Mouse (Mus musculus) CD8-positive naive resting alpha-beta T cell, adult 2 months (primary cell): ENCODE data around the gene Ybx2.
"Not testable (repeated sequence)": the region's sequence is repeated elsewhere in the genome, so short reads cannot be mapped to it uniquely, and the experiment has no call there.

Source experiments
- DNase-seq, 2 experiments: peaks; one replicate each; pipeline ENCODE4 v3.0.0; 2022; ENCODE audit warnings: low read depth in 2 of 2, low spot score in 2 of 2

Ybx2 gene

DNA sequence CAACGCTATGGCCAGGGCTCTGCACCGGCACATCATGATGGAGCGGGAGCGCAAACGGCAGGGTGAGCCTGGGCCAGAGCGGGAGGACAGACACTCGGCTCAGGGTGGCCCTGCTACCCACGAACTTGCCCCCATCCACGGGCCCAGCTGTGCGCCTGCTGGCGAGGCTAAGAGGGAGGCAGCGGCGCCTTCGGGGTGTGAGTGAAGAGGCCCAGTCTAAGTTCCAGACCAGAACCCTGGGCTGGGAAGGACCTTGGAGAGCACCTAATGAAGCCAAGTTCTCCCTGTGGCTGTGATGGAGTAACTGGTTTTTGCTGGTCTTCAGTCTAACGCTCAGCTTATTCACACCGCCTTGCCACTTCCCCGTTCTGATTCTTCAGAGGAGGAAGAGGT, 21.2 kb upstream of the Ybx2 start:
- no peak for DNase-seq

DNA sequence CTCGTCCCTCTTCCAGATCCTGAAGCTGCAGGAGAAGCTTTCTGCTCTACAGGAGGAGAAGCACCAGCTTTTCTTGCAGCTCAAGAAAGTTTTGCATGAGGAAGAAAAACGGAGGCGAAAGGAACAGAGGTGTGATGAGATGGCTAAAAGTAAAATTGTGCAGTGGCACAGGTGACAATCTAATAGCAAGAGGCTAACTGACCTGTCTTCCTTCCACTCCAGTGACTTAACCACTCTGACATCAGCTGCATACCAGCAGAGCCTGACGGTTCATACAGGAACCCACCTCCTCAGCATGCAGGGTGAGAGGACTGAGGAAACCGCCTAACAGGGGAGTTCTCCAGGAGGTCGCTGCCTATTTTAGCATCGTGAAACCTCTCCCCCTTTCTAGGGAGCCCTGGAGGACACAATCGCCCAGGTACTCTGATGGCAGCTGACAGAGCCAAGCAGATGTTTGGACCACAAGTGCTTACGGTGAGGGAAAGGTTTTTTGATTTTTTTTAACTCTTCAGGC, 20.6 kb upstream of the Ybx2 start:
- no peak for DNase-seq

DNA sequence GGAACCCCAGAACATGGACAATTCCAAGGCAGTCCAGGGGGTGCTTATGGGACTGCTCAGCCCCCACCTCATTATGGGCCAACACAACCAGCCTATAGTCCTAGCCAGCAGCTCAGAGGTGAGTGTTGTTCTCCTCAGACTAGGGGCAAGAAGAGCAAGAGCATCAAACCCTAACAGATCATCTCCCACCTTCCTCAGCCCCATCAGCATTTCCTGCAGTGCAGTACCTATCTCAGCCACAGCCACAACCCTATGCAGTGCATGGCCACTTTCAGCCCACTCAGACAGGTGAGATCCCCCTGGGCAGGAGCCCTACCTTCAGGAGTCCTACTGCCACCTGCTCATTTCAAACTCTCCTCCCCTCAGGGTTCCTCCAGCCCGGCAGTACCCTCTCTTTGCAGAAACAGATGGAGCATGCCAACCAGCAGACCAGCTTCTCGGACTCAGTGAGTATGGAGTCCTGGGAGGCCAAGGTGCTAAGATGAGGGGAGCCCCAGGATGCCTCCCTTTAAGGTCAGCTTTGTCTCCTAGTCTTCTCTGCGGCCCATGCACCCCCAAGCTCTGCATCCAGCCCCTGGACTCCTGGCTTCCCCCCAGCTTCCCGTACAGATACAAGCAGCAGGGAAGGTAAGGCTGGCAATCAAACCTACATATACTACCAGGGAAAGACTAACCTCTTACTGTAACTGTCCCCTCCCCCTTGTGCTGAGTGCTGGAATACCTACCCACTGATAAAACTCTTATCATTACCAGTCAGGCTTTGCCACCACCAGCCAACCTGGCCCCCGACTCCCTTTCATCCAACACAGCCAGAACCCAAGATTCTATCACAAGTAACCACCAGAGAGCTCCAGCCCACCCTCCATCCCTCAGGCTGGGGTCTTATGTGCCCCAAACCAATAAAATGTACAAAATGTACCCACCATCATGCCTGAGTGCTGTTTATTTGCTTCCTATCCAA, 19.6 kb upstream of the Ybx2 start:
- DNase-seq: no peak

DNA sequence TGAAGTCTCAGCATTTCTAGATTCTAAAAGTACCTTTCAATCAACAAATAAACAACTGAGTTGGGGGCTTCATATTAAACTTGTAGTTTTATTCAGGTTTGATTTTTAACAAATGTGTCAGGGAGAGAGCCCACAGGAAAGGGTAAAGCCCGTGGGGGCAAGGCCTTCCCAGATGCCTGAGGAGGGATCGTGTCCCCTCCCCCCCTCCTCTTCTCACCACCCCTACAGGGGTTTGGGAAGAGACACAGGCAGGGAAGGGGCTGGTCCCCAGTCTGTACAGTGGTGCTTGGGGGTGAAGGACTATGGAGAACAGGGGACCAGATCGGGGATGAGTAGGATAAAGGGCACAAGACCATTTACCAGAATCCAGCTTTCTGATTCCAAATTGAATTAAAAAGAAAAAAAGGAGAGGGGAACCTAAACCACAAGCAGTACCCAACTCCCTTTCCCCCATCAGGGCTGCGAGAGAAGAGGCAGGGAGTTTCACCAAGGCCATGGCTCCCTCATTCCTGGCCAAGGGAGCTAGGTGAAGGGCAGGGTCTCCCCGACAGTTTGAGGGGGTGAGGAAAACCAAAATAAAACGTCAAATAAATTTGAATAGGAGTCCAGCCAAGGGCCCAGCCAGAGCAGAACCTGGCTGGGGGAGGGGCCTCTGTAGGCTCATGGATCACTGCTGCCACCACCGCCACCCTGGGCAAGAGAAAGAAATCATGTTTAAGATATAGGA, 18.8 kb upstream of the Ybx2 start:
- DNase-seq: not testable (repeated sequence)

DNA sequence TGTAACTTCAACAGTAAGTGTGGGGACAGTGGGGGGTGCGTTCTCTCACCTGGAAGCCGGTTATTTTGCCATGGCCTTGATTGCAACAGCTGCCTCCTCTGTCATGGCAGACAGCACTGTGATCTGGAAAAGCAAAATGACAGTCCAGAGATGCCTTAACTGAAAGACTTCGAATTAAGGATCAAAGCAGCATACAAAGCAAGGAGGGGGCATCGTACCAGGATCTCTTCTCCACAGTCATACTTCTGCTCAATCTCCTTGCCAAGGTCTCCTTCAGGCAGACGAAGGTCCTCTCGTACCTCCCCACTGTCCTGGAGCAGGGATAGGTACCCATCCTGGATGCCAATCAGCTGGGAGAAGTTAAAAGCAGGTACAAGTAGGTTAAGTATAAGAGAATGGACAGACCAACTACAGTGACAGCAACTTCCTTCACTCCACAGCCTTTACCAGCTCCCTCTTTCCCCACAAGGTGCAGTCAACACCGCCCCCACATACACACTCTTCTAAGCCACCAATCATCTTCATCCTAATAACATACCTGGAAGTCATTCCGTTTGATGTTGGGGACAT, 18.1 kb upstream of the Ybx2 start:
- DNase-seq: no peak

DNA sequence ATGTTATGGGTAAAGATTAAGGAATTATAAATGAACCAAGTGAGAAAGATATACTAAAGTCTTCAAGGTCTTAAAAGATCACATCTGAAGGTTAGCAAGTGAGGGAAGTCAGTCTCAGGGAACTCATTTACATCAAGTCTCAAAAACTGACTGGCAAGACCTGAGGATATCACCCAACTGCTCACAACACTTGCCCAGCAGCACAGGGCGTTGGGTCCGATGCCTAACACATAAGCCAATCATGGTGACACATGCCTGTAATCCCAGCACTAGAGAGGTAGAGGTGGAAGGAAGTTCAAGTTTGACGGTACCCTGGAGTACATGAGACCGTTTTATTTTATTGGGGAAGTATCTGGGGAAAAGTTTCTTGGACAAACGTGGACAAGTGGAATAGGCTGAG, 17.5 kb upstream of the Ybx2 start:
- DNase-seq: no peak

DNA sequence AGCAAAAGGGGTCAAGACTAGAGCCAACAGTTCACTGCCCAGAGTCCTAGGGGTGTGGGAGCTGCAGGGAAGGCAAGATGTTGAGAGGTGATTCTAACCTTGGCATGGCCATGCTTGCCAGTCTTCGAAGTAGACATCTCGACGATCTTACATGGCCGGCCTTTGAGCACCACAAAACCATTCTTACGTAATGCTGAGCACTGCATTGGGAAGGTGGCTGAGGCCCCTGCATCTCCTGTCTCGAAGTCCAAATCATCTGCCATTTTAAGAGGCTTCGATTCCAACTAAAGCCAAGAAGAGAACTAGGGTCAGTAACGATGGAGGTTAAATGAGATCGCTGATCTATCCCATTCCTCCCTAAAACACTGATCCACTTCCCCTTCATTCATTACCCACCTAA, 16.5 kb upstream of the Ybx2 start:
- no peak for DNase-seq

DNA sequence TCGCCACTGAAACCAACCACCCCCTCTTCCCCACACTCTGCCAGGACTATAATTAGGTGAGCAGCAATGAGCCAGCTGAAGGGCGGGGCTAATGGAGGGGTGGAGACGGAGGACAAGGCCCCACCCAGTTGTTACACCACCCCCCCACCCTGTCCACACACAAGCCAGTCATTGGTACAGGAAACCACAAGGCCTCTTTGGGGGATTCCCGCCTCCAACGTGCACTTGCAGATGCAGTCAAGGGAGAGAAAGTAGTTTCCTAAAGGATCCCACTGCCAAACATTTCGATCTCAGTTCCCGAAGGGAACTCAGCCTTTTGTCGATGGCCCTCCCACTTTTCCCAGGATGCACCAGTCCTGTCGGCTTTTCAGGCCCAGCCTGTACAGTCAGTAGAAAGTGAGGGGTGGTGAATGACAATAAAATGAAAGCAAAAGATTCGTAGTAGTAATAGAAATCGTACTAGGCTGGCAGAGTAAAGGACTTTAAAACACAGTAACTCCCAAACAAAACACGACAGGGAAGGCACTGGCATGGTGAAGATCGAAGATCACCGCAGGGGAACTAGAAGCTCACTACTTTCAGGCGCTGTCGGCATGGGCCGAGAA, 15.8 kb upstream of the Ybx2 start:
- DNase-seq: peak; percentile 63 to 75

DNA sequence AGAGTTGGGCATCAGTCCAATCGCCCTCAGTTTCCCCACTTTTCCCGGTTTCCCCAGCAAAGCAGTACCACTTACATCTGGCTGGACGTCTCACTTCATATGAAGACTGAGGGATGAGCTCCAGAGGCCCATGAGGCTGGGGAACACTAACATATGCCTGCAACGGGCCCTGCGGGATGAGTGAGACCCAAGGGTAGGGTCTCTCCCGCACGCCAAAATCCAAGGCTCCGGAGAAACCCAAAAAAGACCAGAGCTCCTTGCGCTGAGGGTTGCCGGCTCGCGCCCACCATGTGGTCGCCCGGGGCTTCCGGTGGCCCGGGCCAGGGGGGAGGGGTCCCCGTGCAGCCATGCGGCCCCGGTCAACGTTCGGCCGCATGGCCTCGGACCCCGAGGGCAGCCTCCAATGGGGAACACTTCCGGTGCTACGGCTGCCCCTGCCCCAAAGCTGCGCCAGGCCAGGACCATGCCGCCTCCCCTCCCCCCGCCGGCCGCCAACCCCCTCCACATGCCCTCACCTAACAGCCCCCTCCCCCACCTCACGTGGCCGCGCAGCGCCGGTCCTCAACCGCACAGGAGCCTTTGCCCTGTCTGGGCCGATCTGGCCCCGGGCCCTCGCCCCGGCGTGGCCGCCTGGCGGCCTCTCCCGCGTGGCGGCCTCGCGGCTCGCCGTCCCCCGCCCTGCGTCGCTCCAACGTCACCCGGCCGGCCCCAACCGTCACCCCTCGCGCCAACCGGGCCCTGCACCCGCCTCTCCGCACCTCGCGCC, 15.1 kb upstream of the Ybx2 start:
- DNase-seq: no peak

DNA sequence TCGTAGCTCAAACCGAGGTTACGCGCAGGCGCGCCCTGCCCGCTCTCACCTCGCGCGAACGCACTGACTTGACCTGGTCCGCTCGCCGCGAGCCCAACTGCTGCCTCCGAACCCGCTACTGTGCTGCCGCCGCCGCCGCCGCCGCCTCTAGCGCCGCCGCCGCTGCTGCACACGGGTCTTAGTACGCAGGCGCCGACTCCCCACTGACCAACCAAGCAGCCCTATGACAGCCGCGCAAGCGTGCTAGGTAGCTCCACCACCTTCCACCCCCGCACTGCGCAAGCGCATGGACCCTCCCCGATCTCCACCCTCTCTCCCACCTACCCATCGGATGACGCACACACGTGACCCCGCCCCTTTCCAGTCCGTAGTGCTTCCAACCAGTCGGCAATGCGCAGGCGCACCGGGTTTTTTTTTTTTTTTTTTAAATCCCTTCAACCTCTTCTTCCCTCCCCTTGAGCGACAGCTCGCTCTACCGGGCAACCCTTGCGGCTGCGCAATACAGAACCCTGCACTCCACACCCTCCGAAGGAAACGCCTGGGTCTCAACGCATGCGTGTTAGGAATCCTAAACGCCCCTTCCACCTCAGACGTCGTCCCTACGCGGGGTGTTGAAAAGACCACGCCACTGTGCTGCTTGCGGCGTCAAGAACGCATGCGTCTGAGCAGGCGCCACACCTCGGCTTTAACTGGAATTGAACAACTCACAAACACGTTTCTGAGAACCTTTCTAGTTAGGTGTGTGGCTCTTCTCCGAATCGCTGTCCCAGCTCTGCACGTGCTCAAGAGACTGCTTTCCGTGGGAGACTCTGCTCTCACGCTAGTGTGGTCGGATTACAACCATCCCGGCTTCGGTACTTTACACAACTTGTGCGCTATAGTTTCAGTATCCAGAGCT, 14.2 kb upstream of the Ybx2 start, which contains the start of gene Eif5a:
Eif5a (minus strand) TSS at position 845 of the 898 bp plus-strand sequence.
- peak; percentile 100 for DNase-seq

DNA sequence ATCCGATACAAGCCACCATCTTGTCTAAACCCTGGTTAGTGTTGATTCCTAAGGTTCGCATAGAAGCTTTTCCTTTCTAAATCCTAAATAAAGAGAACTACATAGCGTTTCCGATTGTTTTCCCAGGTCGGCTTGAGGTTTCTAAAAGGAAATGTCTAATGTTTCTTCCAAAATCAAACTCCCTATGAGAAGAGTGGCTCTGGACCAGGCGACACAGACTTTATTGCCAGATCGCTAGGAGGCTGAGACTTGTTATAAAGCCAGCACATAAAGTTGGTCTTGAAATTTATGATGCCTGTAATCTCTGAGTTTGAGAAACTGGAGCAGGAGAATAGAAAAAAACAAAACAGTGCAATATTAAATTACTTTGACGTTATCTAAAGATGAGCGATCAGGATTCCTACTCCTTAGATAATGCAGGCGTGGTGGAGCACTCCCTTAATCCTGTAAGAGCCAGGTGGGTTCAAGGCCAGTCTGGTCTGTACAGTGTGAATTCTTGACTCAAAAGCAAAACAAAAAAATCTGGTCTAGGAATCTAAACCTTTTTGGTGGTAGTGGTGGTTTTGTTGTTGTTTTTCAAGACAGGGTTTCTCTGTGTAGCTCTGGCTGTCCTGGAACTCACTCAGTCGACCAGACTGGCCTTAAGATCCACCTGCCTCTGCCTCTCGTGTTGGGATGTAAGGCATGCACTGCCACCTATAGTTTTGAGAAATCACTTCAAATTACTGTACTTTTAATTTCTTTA, 13.4 kb upstream of the Ybx2 start:
- no peak for DNase-seq

DNA sequence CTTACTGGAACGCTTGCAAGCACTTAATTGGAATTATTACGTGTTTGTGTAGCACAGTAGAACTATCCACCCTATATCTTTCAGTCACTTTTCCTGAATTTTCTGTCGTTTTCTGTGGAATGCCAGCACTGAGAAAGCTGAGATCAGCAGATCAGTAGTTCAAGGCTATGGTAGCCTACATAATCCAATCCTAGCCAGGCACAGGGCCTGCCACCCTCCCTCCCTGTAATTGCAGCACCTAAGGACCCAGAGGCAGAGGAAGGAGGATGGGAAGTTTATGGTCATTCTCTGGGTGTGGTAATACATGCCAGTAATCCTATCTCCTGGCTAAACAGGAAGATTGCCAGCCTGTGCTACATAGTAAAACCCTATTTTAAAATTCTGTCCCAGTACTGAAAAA, 12.8 kb upstream of the Ybx2 start:
- DNase-seq: no peak

DNA sequence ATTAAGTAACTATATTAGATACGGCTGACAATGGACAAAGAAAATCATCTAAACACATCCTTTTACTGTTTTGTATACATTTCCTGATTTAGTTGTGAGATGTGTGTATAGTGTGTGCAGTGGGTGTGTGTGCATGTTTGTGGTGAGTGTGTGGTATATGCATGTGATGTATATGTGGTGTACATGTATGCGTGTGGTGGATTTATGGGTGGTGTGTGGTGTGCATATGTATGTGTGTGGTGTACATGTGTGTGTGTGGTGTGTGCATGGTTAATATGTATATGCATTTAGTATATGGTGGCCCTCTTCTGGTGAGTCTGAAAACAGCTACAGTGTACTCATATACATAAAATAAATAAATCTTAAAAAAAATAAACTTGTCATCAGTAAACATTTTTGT, 8.1 kb upstream of the Ybx2 start:
- DNase-seq: no peak

DNA sequence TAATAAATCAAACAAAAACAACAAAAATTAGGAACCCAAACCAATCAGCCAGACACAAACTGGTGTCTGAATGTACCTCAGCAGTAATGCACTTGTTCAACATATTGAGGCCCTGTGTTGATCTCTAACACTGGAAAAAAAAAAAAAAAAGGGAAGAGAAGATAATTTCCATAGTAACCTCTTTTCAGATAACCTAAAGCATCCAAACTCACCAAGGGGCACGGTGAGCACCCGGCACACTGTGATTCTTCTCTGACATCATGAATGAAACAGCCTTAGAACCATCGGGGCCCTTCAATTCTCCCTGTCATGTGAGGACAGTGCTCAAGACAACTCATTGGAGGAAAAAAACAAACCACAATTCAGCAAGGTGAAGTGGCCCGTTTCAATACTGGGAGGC, 5.9 kb upstream of the Ybx2 start:
- no peak for DNase-seq

DNA sequence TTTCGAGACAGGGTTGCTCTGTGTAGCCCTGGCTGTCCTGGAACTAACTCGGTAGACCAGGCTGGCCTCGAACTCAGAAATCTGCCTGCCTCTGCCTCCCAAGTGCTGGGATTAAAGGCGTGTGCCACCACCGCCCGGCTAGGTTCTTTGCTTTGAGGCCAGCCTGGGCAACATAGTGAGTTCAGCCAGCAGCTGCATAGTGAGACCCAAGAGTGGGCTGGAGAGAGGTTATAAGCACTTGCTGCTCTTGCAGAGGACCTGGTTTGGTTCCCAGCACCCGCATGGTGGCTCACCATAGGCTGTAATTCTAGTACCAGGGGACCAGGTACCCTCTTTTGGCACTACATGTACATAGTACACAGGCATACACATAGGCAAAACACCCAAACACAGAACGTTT, 5.4 kb upstream of the Ybx2 start:
- DNase-seq: not testable (repeated sequence)

DNA sequence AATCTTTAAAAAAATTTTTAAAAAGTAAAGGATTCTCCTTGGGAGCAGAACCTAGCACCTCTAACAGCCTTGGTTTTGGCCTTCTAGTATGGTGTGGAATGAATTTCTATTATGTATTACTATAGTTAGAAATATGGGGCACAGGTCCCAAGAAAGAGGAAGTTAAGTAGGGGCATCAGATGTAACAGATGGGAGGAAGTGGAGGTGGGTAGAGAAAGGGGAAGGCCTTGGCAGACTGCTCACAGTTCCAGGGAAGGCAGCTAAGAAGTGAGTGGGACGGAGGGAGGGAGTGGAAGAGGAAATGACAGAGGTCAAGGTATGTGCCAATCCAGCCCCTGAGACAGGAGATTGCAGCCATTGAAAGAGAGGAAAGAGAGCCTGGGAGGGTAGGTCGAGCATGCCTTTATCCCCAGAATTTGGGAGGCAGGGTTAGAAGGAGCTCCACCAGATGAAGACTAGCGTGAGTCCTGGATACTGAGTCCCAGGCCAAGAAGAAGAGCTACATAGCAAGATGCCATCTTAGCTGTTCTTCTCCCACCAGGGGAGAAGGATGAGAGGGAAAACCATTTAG, 4.5 kb upstream of the Ybx2 start:
- DNase-seq: no peak

DNA sequence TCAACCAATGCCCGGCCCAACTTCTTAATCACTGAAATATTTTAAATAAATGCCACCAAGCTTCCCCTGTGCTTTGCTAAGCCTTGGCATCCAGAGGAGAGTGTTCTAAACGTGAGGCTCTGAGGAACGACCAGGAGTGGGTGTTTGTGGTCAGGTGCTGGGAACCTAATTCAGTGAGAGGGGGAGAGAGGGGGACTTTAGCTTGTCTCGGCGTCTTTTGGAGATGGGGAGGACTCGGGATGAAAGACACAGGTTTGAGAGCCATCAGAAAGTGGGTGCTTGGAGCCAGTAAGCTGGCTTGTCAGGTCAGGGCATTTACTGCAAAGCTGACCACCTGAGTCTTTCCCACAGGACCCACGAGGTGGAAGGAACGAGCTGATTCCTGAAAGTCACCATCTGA, 3.8 kb upstream of the Ybx2 start:
- no peak for DNase-seq

DNA sequence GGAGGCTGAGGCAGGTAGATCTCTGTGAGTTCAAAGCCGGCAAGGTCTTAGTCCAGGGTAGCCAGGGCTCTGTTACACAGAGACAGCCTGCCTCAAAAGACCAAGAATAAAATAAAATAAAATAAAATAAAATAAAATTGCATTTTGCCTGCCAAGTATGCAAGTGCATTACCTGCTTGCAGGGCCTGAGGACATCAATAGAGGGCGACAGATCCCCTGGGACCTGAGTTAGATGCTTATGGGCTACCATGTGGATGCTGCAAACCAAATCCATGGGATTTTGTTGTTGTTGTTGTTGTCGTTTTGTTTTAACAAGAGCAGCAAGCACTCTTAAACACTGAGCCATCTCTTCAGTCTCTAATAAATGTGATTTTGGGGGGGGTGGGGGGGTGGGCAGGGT, 3.3 kb upstream of the Ybx2 start:
- no peak for DNase-seq

DNA sequence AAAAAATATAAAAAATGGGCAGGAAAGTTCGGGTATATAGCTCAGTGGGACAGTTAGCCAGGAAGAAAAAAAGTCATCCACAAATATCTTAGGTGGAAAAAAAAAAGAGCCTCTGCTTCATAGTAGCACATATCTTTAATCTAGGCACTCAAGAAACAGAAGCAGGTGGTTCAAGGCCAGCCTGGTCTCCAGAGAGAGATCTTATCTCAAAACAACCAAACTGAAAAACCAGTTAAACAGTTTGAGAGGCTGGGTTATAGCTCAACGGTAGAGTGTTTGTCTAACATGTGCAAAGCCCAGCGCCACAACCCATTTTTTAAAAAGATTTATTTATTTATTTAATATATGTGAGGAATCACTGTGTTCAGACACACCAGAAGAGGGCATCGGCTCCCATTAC, 2.5 kb upstream of the Ybx2 start:
- no peak for DNase-seq
